Mouse (Mus musculus): Measurements from ENCODE around the gene Gm11549. TPM values are rescaled to one million over a fixed set of nuclear protein-coding genes. Genes with fewer than 3 reads are reported as not detected.

Gm11549 gene
- polyA plus RNA-seq (2017; shearing (Covaris generic)): not detected

GRCm38 (mm10) chr3:36521073-36522060 is at the start of gene Gm11549:
Gene Gm11549, minus strand, starts transcription at chr3:36521813.

GRCm38 (mm10) chr3:36552406-36553047 is 30.9 kb upstream of the Gm11549 start, which contains the start of gene Exosc9:
Gene Exosc9, plus strand, starts transcription at chr3:36552606.

GRCm38 (mm10) chr3:36475532-36476087 is 46.0 kb downstream of the Gm11549 start, which contains the start of the genes Anxa5 and 1810062G17Rik:
Gene Anxa5, minus strand, starts transcription at chr3:36475894.
Gene 1810062G17Rik, plus strand, starts transcription at chr3:36475937.

Other genes starting within 250 kb of the Gm11549 start
- gene Anxa5, start 45.9 kb downstream of the Gm11549 start, polyA plus RNA-seq (2017; shearing (Covaris generic)): 194 TPM
- gene 1810062G17Rik, start 45.9 kb downstream of the Gm11549 start, polyA plus RNA-seq (2017; shearing (Covaris generic)): 1.8 TPM
- gene Exosc9, start 30.8 kb upstream of the Gm11549 start, polyA plus RNA-seq (2017; shearing (Covaris generic)): 53.9 TPM
- gene Ccna2, start 50.3 kb upstream of the Gm11549 start, polyA plus RNA-seq (2017; shearing (Covaris generic)): 3.7 TPM
- gene Bbs7, start 91.7 kb upstream of the Gm11549 start, polyA plus RNA-seq (2017; shearing (Covaris generic)): 0.75 TPM
- gene Trpc3, start 168.4 kb upstream of the Gm11549 start, polyA plus RNA-seq (2017; shearing (Covaris generic)): not detected

Measured in activated CD4-positive, CD25-positive, alpha-beta regulatory T cell, adult 9 weeks (primary cell).